Mouse (Mus musculus): ENCODE data around the gene Rela. TPM values are rescaled to one million over a fixed set of nuclear protein-coding genes. Genes with fewer than 3 reads are reported as not detected.

Rela gene
- polyA plus RNA-seq, 1 experiment from 2014 or later = 36.8 TPM

GRCm38 (mm10) chr19:5609547-5610404 is 27.5 kb upstream of the Rela start, which contains the start of gene Kat5:
Gene Kat5, minus strand, starts transcription at chr19:5610237.
- Histone ChIP-seq H3K27me3 (replicated peaks; ENCODE audit: low read depth, poor library complexity, severe bottlenecking) (no peaks in the 10 kb centered on the region), H3K4me1 (peaks cover 23% of the 10 kb centered on the region), H3K36me3 (replicated peaks) (peaks cover 43% of the 10 kb centered on the region), H3K27ac (replicated peaks) (peak within 1 kb of the TSS; percentile 100), H3K9me3 (no peaks in the 10 kb centered on the region), H3K4me3 (peak within 1 kb of the TSS; percentile 86)
- WGBS = under 1% methylated on average over 55 of the region's 55 CpGs
- peak; percentile 94 for DNase-seq (ENCODE audit: low spot score)

- H3K9me3 ChIP-seq = no peaks in the 10 kb centered on the region
- 86% methylated on average over 1 of the region's 1 CpGs for WGBS
- DNase-seq (ENCODE audit: low spot score) = no peak
Observed at GRCm38 (mm10) chr19:5611973-5612372, 25.3 kb upstream of the Rela start.

GRCm38 (mm10) chr19:5612762-5613411 is 24.4 kb upstream of the Rela start:
- Histone ChIP-seq H3K9me3 (no peaks in the 10 kb centered on the region), H3K27ac (replicated peaks) (no peak overlapping the region), H3K27me3 (replicated peaks; ENCODE audit: low read depth, poor library complexity, severe bottlenecking) (no peaks in the 10 kb centered on the region), H3K36me3 (replicated peaks) (peaks cover 12% of the 10 kb centered on the region), H3K4me1 (peaks cover 23% of the 10 kb centered on the region), H3K4me3 (no peak overlapping the region)
- DNase-seq (ENCODE audit: low spot score) = no peak
- 79% methylated on average over 3 of the region's 3 CpGs for WGBS

More at GRCm38 (mm10) chr19:5611973-5612372, 25.3 kb upstream of the Rela start:
- Histone ChIP-seq H3K36me3 (replicated peaks) (peaks cover 21% of the 10 kb centered on the region), H3K4me3 (no peak overlapping the region), H3K27ac (replicated peaks) (no peak overlapping the region), H3K4me1 (peaks cover 23% of the 10 kb centered on the region), H3K27me3 (replicated peaks; ENCODE audit: low read depth, poor library complexity, severe bottlenecking) (no peaks in the 10 kb centered on the region)

GRCm38 (mm10) chr19:5614953-5615352 is 22.3 kb upstream of the Rela start:
- Histone ChIP-seq H3K27me3 (replicated peaks; ENCODE audit: low read depth, poor library complexity, severe bottlenecking) (no peaks in the 10 kb centered on the region), H3K36me3 (replicated peaks) (no peaks in the 10 kb centered on the region), H3K27ac (replicated peaks) (no peak overlapping the region), H3K4me1 (peaks cover 11% of the 10 kb centered on the region), H3K4me3 (no peak overlapping the region), H3K9me3 (no peaks in the 10 kb centered on the region)
- DNase-seq (ENCODE audit: low spot score) = no peak
- WGBS = 81% methylated on average over 2 of the region's 2 CpGs

GRCm38 (mm10) chr19:5620007-5620406 is 17.3 kb upstream of the Rela start:
- H3K4me3 ChIP-seq = no peak overlapping the region
- WGBS = 83% methylated on average over 4 of the region's 4 CpGs
- H3K27ac ChIP-seq (replicated peaks) = no peak overlapping the region
- no peak for DNase-seq (ENCODE audit: low spot score)
- no peaks in the 10 kb centered on the region for H3K27me3 ChIP-seq (replicated peaks; ENCODE audit: low read depth, poor library complexity, severe bottlenecking)
- H3K36me3 ChIP-seq (replicated peaks) = no peaks in the 10 kb centered on the region
- H3K9me3 ChIP-seq = no peaks in the 10 kb centered on the region
- no peaks in the 10 kb centered on the region for H3K4me1 ChIP-seq

- no peaks in the 10 kb centered on the region for H3K27me3 ChIP-seq (replicated peaks; ENCODE audit: low read depth, poor library complexity, severe bottlenecking)
- no peak overlapping the region for H3K4me3 ChIP-seq
- no peak for DNase-seq (ENCODE audit: low spot score)
- WGBS = 84% methylated on average over 5 of the region's 5 CpGs
- no peaks in the 10 kb centered on the region for H3K36me3 ChIP-seq (replicated peaks)
- H3K4me1 ChIP-seq = no peaks in the 10 kb centered on the region
- H3K9me3 ChIP-seq = no peaks in the 10 kb centered on the region
- H3K27ac ChIP-seq (replicated peaks) = no peak overlapping the region
Observed at GRCm38 (mm10) chr19:5621884-5622283, 15.4 kb upstream of the Rela start.

- no peaks in the 10 kb centered on the region for H3K36me3 ChIP-seq (replicated peaks)
- no peak for DNase-seq (ENCODE audit: low spot score)
- 84% methylated on average over 8 of the region's 8 CpGs for WGBS
Observed at GRCm38 (mm10) chr19:5625311-5625710, 12.0 kb upstream of the Rela start.

GRCm38 (mm10) chr19:5629907-5630306 is 7.4 kb upstream of the Rela start:
- H3K27ac ChIP-seq (replicated peaks) = no peak overlapping the region
- no peaks in the 10 kb centered on the region for H3K36me3 ChIP-seq (replicated peaks)
- H3K9me3 ChIP-seq = no peaks in the 10 kb centered on the region
- H3K27me3 ChIP-seq (replicated peaks; ENCODE audit: low read depth, poor library complexity, severe bottlenecking) = no peaks in the 10 kb centered on the region
- DNase-seq (ENCODE audit: low spot score) = no peak
- H3K4me1 ChIP-seq = no peaks in the 10 kb centered on the region
- no peak overlapping the region for H3K4me3 ChIP-seq

More at GRCm38 (mm10) chr19:5625311-5625710, 12.0 kb upstream of the Rela start:
- Histone ChIP-seq H3K27me3 (replicated peaks; ENCODE audit: low read depth, poor library complexity, severe bottlenecking) (no peaks in the 10 kb centered on the region), H3K9me3 (no peaks in the 10 kb centered on the region), H3K4me1 (no peaks in the 10 kb centered on the region), H3K4me3 (no peak overlapping the region), H3K27ac (replicated peaks) (no peak overlapping the region)

GRCm38 (mm10) chr19:5632120-5632519 is 5.2 kb upstream of the Rela start:
- H3K36me3 ChIP-seq (replicated peaks) = no peaks in the 10 kb centered on the region
- no peak overlapping the region for H3K27ac ChIP-seq (replicated peaks)
- no peak for DNase-seq (ENCODE audit: low spot score)
- H3K4me1 ChIP-seq = peaks cover 11% of the 10 kb centered on the region
- WGBS = 73% methylated on average over 9 of the region's 9 CpGs
- no peaks in the 10 kb centered on the region for H3K27me3 ChIP-seq (replicated peaks; ENCODE audit: low read depth, poor library complexity, severe bottlenecking)
- H3K4me3 ChIP-seq = no peak overlapping the region
- no peaks in the 10 kb centered on the region for H3K9me3 ChIP-seq

GRCm38 (mm10) chr19:5636036-5636570 is 1.2 kb upstream of the Rela start:
- WGBS = 83% methylated on average over 7 of the region's 7 CpGs
- H3K4me1 ChIP-seq = peaks cover 32% of the 10 kb centered on the region
- H3K36me3 ChIP-seq (replicated peaks) = peaks cover 28% of the 10 kb centered on the region
- H3K27ac ChIP-seq (replicated peaks) = no peak overlapping the region
- no peak for DNase-seq (ENCODE audit: low spot score)
- no peaks in the 10 kb centered on the region for H3K9me3 ChIP-seq
- 0 out of 2 replicates have a peak overlapping the region, but pooled peaks have one; percentile 75 for H3K4me3 ChIP-seq
- H3K27me3 ChIP-seq (replicated peaks; ENCODE audit: low read depth, poor library complexity, severe bottlenecking) = no peaks in the 10 kb centered on the region

- no peak for DNase-seq (ENCODE audit: low spot score)
- Histone ChIP-seq H3K4me3 (peak overlapping the region; percentile 75), H3K9me3 (no peaks in the 10 kb centered on the region), H3K27ac (replicated peaks) (peak overlapping the region; percentile 96), H3K27me3 (replicated peaks; ENCODE audit: low read depth, poor library complexity, severe bottlenecking) (no peaks in the 10 kb centered on the region), H3K36me3 (replicated peaks) (peaks cover 33% of the 10 kb centered on the region), H3K4me1 (peaks cover 32% of the 10 kb centered on the region)
- 46% methylated on average over 12 of the region's 12 CpGs for WGBS
Observed at GRCm38 (mm10) chr19:5636571-5637041, 677 bp upstream of the Rela start.

- Histone ChIP-seq H3K27me3 (replicated peaks; ENCODE audit: low read depth, poor library complexity, severe bottlenecking) (no peaks in the 10 kb centered on the region), H3K4me1 (peaks cover 32% of the 10 kb centered on the region), H3K9me3 (no peaks in the 10 kb centered on the region), H3K27ac (replicated peaks) (peak overlapping the region; percentile 96), H3K4me3 (peak overlapping the region; percentile 75), H3K36me3 (replicated peaks) (peaks cover 51% of the 10 kb centered on the region)
- DNase-seq (ENCODE audit: low spot score) = no peak
- 92% methylated on average over 18 of the region's 18 CpGs for WGBS
Observed at GRCm38 (mm10) chr19:5638416-5639005, 1.2 kb downstream of the Rela start.
